Mouse (Mus musculus) right cerebral cortex, postnatal 10 days (tissue): Measurements from ENCODE around the gene Zfp574.

Source experiments
- DNase-seq, 2 experiments: peaks; one replicate each; pipeline ENCODE4 v3.0.0; 2021; ENCODE audit warnings: low spot score in 2 of 2

Zfp574 gene

DNA sequence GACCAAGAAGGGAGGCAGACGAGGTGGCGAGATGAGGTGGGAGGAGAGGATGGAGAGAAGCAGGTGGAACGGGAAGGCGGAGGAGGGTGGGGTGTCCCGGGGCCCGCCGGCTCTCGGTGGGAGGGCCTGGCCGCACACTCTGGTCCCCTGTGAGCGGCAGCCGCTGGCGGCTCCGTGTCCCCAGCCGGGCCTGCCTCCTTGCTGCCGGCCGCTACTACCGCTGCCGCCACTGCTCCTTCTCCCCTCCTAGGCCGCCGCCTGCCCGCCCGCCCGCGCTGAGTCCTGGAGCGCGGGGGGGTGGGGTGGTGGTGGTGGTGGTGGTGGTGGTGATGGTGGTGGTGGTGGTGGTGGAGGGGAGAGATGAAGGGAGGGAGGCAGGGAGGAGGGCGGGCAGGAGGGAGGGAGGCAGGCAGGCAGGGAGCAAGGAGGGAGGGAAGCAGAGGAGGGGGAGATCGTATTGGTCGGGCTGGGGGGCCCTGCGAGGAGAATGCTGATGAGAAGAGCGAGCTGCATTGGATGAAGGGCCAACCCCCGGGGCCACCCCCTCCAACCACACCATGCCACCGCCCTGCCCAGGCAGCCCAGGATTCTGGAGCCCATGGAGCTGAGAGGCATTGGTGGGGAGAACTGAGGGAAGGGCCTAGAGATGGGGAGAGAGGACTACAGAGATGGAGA lies 486 bp downstream of the Zfp574 start:
- peak; percentile 88 to 93 for DNase-seq

DNA sequence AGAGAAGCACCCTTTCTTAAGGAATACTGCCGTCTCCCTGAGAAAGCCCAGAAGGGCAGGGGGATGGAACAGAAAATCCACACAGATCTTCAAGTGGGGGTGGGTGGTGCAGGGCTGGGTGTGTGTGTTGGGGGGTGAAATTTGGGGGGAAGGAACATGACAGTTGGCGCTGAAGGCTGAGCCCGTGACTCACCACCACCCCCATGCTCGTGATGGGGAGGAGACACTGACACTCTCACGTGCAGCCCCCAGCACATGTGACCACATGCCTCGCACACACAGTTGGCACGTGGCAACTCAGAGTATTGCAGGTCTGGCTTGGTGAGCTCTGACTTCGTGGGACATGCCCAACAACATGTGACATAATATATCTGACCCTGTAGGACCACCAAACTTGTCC lies 1.6 kb downstream of the Zfp574 start:
- DNase-seq, result peak; percentile 78 to 89

DNA sequence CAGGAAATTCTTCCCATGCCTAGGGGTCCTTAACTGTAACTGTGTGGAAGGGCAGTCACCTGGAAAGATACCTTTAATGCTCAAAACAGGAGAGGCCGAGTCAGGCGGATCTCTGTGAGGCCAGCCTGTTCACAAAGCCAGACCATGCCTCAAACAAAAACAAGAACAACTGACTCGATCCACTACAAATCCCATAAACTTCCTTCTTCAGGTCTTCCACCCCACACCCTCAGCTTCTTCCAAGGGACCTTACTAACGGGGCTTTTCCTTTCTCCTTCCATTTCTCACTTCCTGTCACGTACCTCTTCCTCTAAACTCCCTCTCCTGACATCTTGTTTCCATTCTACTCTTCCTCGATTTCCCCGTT lies 3.9 kb downstream of the Zfp574 start:
- no peak for DNase-seq

GRCm38 (mm10) chr7:25076663-25077413 lies 4.5 kb downstream of the Zfp574 start:
- DNase-seq, result peak; percentile 99 to 100

DNA sequence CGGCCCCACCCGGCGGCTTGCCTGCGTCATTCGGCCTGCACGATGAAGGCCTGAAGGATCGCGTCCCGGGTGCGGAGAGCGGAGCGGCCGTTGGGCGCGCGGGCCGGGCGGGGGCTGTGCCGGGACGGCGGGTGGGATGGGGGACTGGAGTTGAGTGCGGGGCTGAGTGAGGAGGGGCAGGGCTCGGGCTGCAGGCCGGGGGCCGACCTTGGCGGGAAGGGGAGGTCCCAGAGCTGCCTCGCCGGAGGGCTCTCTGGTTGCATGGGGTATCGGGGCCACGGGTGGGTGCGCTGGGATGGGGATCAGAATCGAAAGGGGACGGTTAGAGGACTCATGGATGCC lies 5.0 kb downstream of the Zfp574 start:
- no peak for DNase-seq

DNA sequence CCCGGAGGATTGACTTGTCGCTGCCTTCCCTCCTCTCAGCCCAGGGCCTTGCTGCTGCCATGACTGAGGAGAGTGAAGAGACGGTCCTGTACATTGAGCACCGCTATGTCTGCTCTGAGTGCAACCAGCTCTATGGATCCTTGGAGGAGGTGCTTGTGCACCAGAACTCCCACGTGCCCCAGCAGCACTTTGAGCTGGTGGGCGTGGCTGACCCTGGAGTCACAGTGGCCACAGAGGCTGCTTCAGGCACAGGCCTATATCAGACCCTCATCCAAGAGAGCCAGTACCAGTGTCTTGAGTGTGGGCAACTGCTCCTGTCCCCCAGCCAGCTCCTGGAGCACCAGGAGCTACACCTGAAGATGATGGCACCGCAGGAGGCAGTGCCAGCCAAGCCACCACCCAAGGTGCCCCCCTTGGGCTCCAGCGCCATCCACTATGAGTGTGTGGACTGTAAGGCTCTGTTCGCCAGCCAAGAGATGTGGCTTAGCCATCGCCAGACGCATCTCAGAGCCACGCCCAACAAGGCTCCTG lies 7.2 kb downstream of the Zfp574 start:
- no peak for DNase-seq

DNA sequence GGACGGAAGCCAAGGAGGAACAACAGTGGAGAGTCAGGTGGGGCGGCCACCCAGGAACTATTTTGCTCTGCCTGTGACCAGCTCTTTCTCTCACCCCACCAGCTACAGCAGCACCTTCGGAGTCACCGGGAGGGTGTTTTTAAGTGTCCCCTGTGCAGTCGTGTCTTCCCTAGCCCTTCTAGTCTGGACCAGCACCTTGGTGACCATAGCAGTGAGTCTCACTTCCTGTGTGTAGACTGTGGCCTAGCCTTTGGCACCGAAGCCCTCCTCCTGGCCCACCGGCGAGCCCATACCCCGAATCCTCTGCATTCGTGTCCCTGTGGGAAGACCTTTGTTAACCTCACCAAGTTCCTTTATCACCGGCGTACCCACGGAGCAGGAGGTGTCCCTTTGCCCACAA lies 8.1 kb downstream of the Zfp574 start:
- no peak for DNase-seq

DNA sequence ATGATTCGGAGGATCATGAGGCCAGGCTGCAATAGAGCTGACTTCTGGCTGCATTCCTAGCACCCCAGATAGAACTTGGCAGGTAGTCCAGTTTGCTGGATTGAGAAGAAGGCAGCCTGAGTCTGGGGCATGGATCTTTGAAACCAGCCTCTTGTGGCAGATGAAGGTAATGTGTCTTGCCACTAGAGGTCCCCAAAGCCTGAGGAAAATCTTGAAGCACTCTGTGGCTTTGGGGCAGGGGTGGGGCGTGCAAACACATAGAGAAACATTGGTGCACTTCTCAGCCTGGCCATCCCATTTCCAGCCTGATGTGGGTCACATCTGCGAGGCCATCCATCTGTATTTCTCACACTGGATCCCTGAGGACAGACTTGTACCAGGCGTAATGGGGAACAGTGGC lies 10.1 kb downstream of the Zfp574 start:
- peak in 1 of 2 experiments; percentile 63 for DNase-seq

GRCm38 (mm10) chr7:25084621-25085020 lies 12.3 kb downstream of the Zfp574 start:
- no peak for DNase-seq

DNA sequence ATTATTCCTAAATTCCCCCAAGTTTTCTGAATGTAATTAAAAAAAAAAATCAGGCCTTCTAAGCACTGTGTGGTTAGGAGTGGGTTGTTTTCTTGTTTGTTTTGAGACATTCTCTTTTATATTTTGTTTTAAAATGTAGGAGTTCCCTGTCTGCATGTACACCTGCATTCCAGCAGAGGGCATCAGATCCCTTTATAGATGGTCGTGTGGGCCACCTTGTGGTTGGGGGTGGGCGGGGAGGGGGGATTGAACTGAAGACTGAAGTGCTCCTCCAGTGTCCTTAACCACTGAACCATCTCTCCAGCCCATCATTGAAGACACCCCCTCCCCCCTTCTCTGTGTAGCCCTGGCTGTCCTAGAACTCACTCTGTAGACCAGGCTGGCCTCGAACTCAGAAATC lies 14.3 kb downstream of the Zfp574 start:
- DNase-seq, result no peak

- DNase-seq, result peak in 1 of 2 experiments; percentile 33
These were observed 15.0 kb downstream of the Zfp574 start for GRCm38 (mm10) chr7:25087256-25087912.

DNA sequence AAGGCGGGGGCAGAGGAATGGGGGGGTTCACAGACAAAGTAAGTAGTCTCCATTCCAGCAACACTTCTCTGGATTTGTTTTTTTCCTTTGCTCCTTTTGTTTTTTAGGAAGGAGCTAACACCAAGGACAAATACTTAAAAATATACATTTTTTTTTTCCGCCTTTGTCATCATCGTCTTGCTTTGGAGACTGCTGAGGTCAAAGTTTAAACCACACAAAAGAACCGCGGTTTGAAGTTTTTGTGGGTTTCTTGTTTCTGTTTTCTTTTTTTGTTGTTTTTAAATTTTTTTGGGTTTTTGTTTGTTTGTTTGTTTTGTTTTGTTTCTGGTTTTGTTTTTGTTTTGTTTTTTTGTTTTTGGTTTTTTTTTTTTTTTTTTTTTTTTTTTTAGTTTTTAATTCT lies 15.6 kb downstream of the Zfp574 start:
- DNase-seq, result no peak

DNA sequence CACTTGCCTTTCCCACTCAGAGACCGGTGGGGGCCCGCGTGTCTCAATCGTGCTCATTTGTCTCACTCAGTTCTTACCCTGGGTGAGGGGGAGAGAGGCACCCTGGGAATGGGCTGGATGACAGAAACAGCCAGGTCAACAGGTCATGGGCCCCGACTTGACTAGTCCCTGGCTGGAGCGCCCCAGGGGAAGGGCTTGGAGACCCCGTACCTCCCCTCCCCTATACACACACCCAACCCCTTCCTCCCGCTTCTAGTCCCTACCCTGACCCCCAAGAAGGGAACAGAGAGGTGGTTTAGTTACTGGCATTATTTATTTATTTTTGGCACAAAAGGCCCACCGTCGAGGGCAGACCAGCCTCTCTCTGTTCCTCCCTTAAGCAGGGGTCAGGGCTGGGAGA lies 16.2 kb downstream of the Zfp574 start:
- no peak for DNase-seq

- no peak for DNase-seq
These were observed 16.6 kb downstream of the Zfp574 start for GRCm38 (mm10) chr7:25088968-25089367.

- no peak for DNase-seq
These were observed 17.5 kb downstream of the Zfp574 start for GRCm38 (mm10) chr7:25089875-25090274.

GRCm38 (mm10) chr7:25098169-25098568 lies 25.8 kb downstream of the Zfp574 start:
- no peak for DNase-seq

- no peak for DNase-seq
These were observed 27.2 kb downstream of the Zfp574 start for GRCm38 (mm10) chr7:25099581-25099980.

- DNase-seq, result peak; percentile 82 to 89
These were observed 33.2 kb downstream of the Zfp574 start for GRCm38 (mm10) chr7:25105411-25106160.

DNA sequence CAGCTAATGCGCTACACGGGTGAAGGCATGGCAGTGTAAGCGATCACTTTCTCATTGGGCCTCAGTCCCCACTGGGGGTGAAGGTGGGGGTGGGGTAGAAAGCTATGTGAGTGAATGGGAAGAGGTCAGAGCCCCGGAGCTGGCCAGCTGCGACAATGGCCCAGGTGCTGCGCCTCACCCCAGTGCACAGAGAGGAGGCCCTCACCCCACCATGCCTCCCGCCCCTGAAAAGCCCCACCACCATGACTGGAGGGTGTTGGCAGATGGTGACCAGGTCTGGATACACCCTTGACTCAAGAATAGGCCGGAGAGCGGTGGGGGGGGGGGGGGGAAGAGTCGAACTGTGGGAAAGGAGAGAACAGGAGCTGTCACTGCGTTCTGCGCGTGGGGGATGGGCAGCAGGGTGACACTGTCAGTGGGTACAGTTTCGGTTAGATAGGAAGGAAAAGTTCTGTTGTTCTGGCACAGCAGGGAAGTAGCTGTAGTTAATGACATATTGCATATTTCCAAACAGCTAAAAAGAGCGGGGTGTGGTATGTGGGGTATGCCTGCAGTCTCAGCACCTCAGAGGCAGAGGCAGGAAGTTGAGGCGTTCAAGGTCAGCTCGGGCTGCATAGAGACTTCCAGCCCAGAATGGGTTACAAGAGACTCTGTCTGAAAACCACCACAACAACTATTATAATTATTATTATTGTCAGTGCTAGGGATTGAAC lies 34.6 kb downstream of the Zfp574 start:
- DNase-seq, result no peak

- DNase-seq, result no peak
These were observed 37.0 kb downstream of the Zfp574 start for GRCm38 (mm10) chr7:25109355-25109754.

DNA sequence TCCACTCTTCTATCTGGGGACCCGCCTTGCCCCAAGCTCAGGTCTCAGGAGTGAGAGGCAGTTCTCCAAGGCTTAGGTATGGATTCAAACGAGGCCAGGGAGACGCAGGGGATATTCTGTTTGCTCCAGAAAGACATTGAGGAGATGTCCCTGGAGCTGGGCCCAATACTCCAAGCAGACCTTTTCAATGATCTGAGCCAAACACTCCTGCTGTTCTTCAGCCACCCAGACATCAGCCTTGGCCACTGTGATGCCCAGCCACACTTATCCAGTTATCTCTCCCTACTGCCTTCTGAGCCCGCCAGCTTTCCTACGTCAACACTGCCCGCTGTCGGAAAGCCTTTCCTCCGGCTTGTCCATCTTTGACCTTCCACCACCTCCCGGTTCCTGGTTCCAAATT lies 38.0 kb downstream of the Zfp574 start:
- no peak for DNase-seq
